Mouse (Mus musculus): ENCODE results near the gene Smim6.

Smim6 gene

DNA sequence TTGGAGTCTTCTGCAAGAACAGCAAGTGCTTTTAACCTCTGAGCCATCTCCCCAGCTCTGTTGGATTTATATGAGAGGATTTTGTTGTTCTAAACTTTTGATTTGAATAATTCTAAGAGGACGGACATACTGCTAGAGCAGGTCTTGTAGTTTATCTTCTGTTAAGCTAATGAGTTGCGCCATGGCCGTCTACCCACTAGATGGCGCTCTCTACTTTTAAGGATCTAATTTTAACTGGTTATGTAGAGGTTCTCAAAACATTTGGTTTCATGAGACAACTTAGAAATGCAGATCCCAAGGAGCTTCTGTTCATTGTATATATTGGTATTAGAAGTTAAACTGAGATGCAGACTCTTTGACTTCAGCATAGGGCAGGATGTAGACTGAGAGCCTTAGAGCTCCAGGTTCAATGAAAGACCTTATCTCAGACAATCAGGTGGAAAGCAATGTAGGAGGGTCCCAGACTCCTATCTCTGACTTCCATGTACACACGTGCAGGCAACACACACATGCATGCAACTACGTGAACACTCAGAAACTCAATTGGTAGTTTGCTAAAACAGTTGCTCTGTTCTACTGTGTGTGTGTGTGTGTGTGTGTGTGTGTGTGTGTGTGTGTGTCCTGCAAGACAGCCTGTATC lies 28.0 kb downstream of the Smim6 start:
- peak; percentile 78 for DNase-seq (ENCODE audit: low spot score)

DNA sequence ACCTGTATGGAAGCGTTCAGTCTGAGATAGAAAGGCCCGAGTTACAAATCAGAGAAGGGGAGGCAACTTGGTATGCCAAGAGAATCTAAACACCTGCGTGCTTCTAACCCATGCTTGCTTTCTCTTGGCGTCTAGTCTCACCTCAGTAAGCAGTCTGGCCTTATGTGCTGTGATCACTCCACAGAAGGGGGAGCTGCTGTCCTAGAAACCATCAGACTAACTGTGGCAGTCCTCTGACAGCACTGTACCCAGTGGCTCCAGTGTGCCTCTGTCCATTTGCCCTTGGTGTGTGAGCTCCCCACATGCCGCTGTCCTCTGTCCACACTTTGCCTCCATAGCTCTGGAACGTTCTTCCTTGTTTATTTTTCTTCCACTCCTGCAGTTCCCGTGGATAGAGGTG lies 30.2 kb downstream of the Smim6 start:
- no peak for DNase-seq (ENCODE audit: low spot score)

DNA sequence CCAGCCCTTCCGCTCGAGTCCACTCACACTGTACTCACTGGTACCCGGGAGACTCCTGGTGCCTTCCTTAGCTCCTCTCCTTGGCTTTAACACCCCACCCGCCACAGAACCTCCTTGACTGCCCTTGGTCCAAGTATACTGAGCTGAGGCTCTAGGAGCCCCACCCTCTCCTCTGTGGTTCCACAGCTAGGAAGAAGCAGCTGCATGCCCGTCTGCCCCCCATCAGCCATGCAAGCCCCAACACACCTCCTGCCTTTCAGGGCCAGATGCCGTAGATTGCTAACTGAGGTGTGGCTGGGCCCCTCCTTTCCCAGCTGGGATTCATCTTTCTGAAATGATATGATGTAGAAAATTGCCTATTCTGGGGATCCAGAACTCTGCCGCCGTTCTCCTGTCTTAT lies 33.4 kb downstream of the Smim6 start:
- DNase-seq (ENCODE audit: low spot score): no peak

DNA sequence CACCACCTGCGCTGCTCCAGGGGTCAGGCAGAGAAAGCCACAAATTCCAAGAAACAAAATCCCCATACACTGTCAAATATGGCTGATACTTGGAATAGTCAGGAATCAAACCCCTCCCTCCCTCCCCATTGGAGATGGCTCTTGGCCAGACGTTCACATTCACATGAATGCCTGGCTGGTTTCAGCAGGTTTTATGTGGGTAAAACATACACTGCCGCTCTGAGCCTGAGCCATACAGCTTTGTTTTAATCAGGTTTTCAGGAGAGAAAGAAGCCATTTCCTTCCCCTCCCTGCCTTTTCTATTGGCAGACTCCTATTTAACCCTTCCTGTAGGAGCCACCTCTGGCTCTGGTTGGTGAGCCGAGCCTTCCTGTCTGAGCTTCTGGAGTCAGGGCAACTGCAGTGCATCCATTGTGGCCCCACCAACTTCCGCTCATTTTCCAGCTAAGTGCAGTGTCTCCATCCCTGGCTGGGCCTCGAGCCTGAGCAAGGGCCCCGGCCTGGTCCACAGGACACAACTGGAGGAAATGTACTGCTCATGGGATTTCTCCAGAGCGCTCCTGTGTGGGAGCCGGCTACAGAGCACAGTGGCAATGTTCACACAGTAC lies 34.5 kb downstream of the Smim6 start:
- no peak for DNase-seq (ENCODE audit: low spot score)

DNA sequence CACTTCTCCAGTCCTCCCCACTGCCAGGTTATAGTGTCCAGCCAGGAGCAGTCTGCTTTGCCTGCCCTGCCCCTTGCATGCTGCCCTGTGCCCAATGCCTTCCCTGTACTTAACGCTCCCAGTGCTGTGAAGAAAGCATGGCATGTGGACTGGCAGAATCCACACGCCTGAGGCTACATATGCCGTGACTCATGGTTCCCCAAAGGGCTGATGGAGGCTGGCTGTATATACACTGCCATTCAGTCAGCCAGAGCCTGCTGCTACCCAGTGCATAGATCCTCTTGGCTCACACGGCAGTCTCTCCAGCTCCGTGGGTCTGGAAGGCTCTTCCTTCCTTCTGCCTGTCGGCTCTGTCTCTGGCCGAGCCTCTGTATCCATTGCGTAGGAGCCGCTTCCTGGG lies 36.5 kb downstream of the Smim6 start:
- no peak for DNase-seq (ENCODE audit: low spot score)

DNA sequence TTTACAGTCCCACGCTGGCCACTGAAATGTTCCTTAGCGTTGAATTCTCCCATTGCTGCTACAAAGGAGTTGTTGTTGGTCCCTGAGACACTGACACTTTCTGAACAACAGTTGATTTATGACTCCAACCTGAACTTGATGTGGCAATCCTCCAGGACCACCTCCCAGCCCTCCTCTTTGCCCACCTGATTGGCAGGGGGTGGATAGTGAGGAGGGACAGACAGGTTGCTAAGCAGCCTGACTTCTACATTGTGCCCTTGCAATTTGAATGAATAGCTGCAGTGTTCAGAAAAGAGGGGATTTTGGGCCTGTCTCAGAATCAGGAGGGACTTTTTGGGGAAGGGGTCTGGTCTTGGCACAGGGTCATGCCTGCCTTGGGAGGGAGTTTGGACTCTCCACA lies 38.9 kb downstream of the Smim6 start:
- DNase-seq (ENCODE audit: low spot score): no peak

DNA sequence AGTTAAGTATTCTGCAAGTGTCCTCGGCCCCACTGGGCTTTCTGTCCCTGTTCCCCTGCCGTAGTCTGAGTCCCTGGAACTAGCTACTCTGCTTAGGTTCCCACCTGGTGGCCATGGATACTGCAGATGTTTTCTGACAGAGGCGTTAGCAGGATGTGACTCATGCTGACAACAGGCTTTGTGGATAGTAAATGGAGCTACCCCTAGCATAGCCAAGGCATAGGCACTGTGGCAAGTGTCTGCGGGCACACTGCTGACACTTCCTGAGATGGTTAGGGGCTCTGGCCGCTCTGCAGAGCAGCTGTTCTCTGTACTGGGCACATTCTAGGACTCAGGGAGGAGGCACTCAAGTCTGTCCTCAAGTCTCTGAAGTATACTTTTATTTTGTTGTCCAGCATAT lies 42.9 kb downstream of the Smim6 start:
- DNase-seq (ENCODE audit: low spot score): no peak

DNA sequence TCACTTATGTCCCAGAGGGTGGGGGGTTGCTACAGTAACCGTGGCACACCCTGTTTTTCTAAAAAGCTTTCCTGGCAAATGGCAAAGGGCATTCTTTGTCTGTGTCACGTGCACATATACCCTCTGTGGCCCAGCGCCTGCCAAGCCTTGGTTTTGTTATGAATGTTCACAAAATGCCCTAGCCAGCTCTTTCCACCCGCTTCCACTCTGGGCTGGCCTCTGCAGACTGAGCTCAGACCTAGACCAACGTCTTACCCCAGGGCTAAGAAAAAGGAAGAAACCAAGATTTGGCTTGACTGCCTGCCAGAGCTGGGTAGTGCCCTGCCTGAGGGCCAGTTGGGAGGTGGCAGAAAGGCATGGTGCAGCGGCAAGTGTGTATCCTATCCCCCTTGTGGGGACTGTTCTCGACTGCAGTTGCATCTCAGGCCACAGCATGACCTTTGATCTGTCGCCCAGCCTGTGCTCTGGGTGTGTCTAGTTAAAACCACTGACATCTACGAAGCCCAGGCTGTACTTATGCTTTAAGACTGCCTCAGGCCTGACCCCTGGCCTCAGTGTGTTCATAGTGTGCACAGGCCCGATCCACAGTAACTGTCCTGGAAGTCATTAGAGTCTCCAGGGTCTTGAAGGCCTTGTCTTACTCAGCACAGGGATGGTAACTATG lies 43.5 kb downstream of the Smim6 start:
- peak; percentile 50 for DNase-seq (ENCODE audit: low spot score)

DNA sequence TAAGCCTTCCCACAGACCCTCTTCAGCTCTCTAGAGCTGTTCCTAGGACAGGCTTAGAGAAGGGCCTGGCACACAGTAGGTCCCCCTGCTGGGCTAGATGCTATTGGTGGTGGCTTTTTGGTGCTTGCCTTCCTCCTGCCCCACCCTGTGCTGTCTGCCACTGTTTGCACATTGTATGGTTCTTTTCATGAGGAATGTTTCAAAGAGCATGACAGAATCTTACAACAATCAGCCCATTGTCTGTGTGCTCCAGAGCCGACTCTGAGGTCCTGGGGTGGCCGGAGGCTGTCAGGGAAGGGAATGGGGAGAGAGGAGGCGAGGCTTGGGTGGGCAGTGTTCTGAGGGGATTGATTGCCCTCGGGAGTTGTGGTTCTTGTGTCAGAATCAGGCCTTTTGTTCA lies 44.6 kb downstream of the Smim6 start:
- DNase-seq (ENCODE audit: low spot score): no peak

DNA sequence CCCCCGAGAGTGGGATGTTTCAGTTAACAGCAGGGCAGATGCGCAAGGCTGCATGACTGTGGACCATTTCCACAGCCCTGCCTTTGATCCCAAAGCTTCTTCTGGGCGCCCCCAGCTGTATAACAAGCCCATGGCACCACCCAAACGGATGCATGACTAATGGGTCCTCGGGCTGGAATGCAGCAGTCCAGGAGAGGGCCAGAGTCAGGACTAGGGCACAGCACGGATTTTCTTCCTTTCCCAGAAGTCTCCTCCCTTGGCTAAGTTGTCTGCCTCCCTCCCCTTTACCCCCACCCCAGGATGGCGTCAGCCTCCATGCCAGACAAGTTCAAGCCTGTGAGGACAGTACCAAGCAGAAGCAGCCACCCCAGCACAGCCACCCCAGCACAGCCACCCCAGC lies 46.2 kb downstream of the Smim6 start:
- no peak for DNase-seq (ENCODE audit: low spot score)

DNA sequence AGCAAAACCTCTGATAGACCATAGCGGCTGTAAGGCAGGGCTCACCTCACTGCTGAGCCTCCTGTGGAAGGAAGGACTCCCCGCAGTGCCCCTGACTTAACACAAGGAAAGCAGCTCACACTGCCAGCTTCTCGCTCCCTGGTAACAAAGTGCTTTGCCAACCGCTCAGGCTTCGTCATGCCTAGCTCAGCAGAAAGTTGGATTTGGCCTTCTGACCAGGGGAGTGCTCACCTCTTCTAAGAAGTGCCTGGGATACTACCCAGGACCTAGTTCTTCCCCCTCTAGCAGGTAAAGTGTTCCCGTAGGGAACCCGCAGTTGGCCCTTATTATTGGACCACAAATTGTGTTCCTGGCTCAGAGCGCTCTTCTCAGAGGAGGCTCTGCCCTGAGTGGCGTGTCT lies 47.2 kb downstream of the Smim6 start:
- no peak for DNase-seq (ENCODE audit: low spot score)

DNA sequence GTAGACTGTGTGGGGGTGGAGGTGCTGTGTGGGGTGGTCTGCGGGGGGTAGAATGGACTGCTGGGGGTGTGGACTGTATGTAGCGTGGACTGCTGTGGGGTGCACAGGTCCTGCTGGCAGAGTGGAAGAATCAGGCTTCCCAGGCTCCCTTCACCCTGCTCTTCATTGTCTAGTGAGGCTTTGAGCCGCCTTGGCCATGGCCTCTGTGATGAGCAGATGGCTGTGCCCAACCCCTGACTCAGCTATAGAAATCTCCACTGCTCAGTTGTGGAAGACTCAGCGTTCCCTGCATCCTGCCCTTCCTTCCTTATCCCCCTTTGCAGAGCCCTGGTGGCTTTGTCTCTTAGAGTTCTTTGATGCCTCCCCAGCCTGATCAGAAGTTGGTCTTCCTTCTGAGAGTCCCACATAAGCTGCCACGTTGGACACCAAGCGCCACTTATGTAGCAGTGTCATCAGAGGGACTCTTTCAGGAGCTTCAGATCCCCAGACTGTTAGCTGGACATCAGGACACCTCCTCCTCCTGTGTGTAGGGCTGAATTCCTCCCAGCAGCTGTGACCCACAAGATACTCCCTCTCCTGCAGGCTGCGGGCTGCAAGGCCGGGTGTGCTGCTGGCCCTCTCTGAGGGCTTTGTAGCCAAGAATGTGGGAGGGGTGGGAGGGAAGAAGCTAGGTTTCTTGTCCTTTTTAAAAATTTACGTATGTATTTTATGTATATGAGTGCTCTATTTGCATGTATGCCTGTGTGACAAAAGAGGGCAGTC lies 51.0 kb downstream of the Smim6 start:
- DNase-seq (ENCODE audit: low spot score): no peak

All from lung, postnatal 25 days (tissue).